Mouse (Mus musculus) midbrain, postnatal 0 days (tissue): ENCODE measurements around the gene Sept9. TPM values are rescaled to one million over a fixed set of nuclear protein-coding genes. Genes with fewer than 3 reads are reported as not detected.
A peak's percentile ranks its signal among the peaks of the same experiment; 100 is the strongest.

Experiments
- ATAC-seq: fragments of 200-750 bp; cut with Nextera tagmentation; 2 replicates; pipeline ENCODE4 v1.8.0; 2017; ENCODE audit warnings: moderate number of reproducible peaks, mild to moderate bottlenecking, moderate TSS enrichment, moderate library complexity; ENCODE audit not compliant: low FRiP score
- DNase-seq: peaks from one replicate; pipeline ENCODE4 v3.0.0-alpha.2; 2015; ENCODE audit warnings: low spot score
- H3K27ac ChIP-seq: fragments of 300-500 bp; sonication (generic); 2 replicates; pipeline ENCODE4 v1.5.1; 2014; ENCODE audit warnings: low read depth, mild to moderate bottlenecking, low read length, mixed read lengths
- H3K27me3 ChIP-seq: fragments of 300-500 bp; sonication (generic); 2 replicates; pipeline ENCODE4 v1.6.1; 2014; ENCODE audit warnings: low read length, control low read depth, mixed read lengths; ENCODE audit not compliant: insufficient read depth
- H3K36me3 ChIP-seq: fragments of 300-500 bp; sonication (generic); 2 replicates; pipeline ENCODE4 v1.6.1; 2014; ENCODE audit warnings: low read length, control low read depth, mixed read lengths; ENCODE audit not compliant: insufficient read depth
- H3K4me1 ChIP-seq: fragments of 300-500 bp; sonication (generic); 2 replicates; pipeline ENCODE4 v1.6.1; 2014; ENCODE audit warnings: mild to moderate bottlenecking, control low read depth, antibody characterized with exemption, low read length, mixed read lengths; ENCODE audit not compliant: insufficient read depth
- H3K4me2 ChIP-seq: fragments of 300-500 bp; sonication (generic); 2 replicates; pipeline ENCODE4 v1.6.1; 2014; ENCODE audit warnings: low read depth, mild to moderate bottlenecking, low read length, mixed read lengths; ENCODE audit not compliant: poor library complexity, severe bottlenecking
- H3K4me3 ChIP-seq: fragments of 300-500 bp; sonication (generic); 2 replicates; pipeline ENCODE4 v1.5.1; 2014; ENCODE audit warnings: low read depth, mild to moderate bottlenecking, low read length, moderate library complexity
- H3K9ac ChIP-seq: fragments of 300-500 bp; sonication (generic); replicated peaks from 2 replicates; pipeline ENCODE4 v1.6.1; 2014; ENCODE audit warnings: mild to moderate bottlenecking, low read length, moderate library complexity, mixed read lengths; ENCODE audit not compliant: poor library complexity, severe bottlenecking
- H3K9me3 ChIP-seq: fragments of 300-500 bp; sonication (generic); 2 replicates; pipeline ENCODE4 v1.6.1; 2016; ENCODE audit warnings: low read length, control low read depth
- CTCF ChIP-seq: IDR thresholded peaks from 2 replicates; pipeline ENCODE4 v1.5.1; 2016; ENCODE audit warnings: antibody characterized with exemption, mild to moderate bottlenecking
- WGBS: fragments of 180-500 bp; shearing (Covaris S2); extraction: QIAGEN DNeasy Blood & Tissue Kit; methylation state at CpG from one replicate; pipeline ENCODE4 v1.1.7; 2014; 5-methylcytosine and 5-hydroxymethylcytosine counted together
- polyA plus RNA-seq: library from polyadenylated mRNA; unstranded; fragments of >200 nt; fragmentation: Nextera tagmentation; extraction: Ambion mirVana; gene quantifications from 2 replicates; pipeline ENCODE4 v1.2.1, GENCODE M21; 2015
- total RNA-seq: library from RNA; depleted of rRNA; stranded (reverse); fragments of >200 nt; gene quantifications from 2 replicates; pipeline ENCODE4 v1.2.3, GENCODE M21; 2014

Gene Sept9
- total and polyA plus RNA-seq, 2 experiments from 2014 or later = 95.3 to 105 TPM

- Histone ChIP-seq H3K9ac (no peak overlapping the region), H3K36me3 (peaks cover 82% of the 10 kb centered on the region), H3K4me2 (no peak overlapping the region), H3K27ac (no peak overlapping the region), H3K9me3 (no peaks in the 10 kb centered on the region), H3K27me3 (no peaks in the 10 kb centered on the region), H3K4me1 (no peaks in the 10 kb centered on the region), H3K4me3 (no peak overlapping the region)
- WGBS = 73% methylated on average over 7 of the region's 7 CpGs
- TF ChIP-seq CTCF = no peak
- no peak for ATAC-seq
- no peak for DNase-seq
Measured at GRCm38 (mm10) chr11:117154088-117154815, 45.2 kb upstream of the Sept9 start.

DNA sequence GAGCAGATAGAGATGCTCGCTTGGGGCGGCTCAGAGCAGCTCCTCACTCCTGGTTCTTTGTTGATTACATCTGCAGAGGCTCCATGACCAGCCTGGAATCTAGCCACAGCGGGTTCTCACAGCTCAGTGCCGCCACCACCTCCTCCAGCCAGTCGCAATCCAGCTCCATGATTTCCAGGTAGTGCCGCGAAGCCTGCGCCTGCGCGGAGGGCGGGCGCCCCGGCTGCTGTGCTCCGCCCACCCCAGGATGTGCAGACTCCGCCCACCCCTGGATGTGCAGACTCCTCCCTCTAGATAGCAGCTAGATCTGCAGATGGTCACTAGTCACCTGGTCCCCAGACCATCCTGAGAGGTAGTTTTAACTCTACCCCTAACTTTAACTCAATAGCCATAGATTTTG lies 42.7 kb upstream of the Sept9 start:
- DNase-seq = peak; percentile 69
- WGBS = 18% methylated on average over 14 of the region's 15 CpGs
- Histone ChIP-seq H3K27ac (no peak overlapping the region), H3K4me1 (no peaks in the 10 kb centered on the region), H3K27me3 (no peaks in the 10 kb centered on the region), H3K4me2 (no peak overlapping the region), H3K9me3 (no peaks in the 10 kb centered on the region), H3K4me3 (no peak overlapping the region), H3K9ac (no peak overlapping the region), H3K36me3 (peaks cover 66% of the 10 kb centered on the region)
- no peak for TF ChIP-seq CTCF
- peak; percentile 41; the same call in 1 of the 2 replicates for ATAC-seq

DNA sequence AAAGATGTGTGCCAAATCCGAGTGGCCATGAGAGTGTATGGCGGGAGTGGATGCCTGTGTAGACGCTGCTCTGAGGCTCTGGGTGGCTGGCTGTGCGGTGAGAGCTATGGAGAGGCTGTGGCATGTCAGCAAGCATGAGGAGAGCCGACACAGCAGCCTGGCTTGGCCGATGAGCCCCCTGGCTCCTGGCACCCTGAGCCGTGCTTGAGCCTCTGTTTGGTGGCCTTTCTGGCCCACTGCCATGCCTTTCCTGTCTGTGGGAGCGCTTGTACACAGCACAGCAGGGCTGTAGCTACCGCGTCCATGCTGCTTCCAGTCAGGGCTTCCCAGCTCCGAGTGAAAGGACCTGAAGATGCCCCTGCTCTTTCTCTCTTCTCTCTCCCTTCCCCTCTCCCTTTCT lies 41.1 kb upstream of the Sept9 start:
- H3K9ac ChIP-seq = no peak overlapping the region
- 55% methylated on average over 11 of the region's 11 CpGs for WGBS
- no peaks in the 10 kb centered on the region for H3K27me3 ChIP-seq
- H3K4me3 ChIP-seq = no peak overlapping the region
- ATAC-seq = no peak
- H3K9me3 ChIP-seq = no peaks in the 10 kb centered on the region
- peaks cover 52% of the 10 kb centered on the region for H3K36me3 ChIP-seq
- no peak for TF ChIP-seq CTCF
- H3K4me1 ChIP-seq = no peaks in the 10 kb centered on the region
- H3K4me2 ChIP-seq = no peak overlapping the region
- peak; percentile 57 for DNase-seq
- no peak overlapping the region for H3K27ac ChIP-seq

GRCm38 (mm10) chr11:117159257-117159945 lies 40.1 kb upstream of the Sept9 start:
- Histone ChIP-seq H3K9me3 (no peaks in the 10 kb centered on the region), H3K4me1 (no peaks in the 10 kb centered on the region), H3K9ac (no peak overlapping the region), H3K4me2 (no peak overlapping the region), H3K4me3 (no peak overlapping the region), H3K27ac (no peak overlapping the region), H3K27me3 (no peaks in the 10 kb centered on the region), H3K36me3 (peaks cover 43% of the 10 kb centered on the region)
- WGBS = 90% methylated on average over 13 of the region's 13 CpGs
- TF ChIP-seq CTCF = no peak
- DNase-seq (no peak), ATAC-seq (no peak)

DNA sequence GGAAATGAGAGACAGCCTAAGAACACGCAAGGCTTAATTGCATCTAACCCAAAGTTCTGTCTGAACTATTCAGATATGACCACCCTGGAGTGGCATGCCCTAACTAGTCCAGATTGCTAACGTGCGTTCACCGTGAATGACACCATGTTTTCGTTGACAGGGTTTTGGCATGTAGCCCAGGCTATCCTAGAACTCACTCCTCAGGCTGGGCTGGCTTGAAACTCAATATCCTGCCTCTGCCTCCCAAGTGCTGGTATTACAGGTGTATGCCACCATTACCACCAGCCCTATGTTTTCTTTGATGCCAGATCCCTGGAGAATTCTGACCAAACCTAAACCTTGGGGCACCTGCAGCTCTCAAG lies 39.5 kb upstream of the Sept9 start:
- DNase-seq (no peak), ATAC-seq (no peak)
- TF ChIP-seq CTCF = no peak
- no peaks in the 10 kb centered on the region for H3K9me3 ChIP-seq
- H3K9ac ChIP-seq = no peak overlapping the region
- H3K27me3 ChIP-seq = no peaks in the 10 kb centered on the region
- H3K36me3 ChIP-seq = peaks cover 38% of the 10 kb centered on the region
- H3K27ac ChIP-seq = no peak overlapping the region
- no peaks in the 10 kb centered on the region for H3K4me1 ChIP-seq
- no peak overlapping the region for H3K4me2 ChIP-seq
- WGBS = 85% methylated on average over 5 of the region's 5 CpGs
- no peak overlapping the region for H3K4me3 ChIP-seq

GRCm38 (mm10) chr11:117160791-117161190 lies 38.7 kb upstream of the Sept9 start:
- no peak for ATAC-seq
- WGBS = 96% methylated on average over 12 of the region's 12 CpGs

More at GRCm38 (mm10) chr11:117160791-117161190, 38.7 kb upstream of the Sept9 start:
- Histone ChIP-seq H3K9me3 (no peaks in the 10 kb centered on the region), H3K27me3 (no peaks in the 10 kb centered on the region), H3K4me1 (no peaks in the 10 kb centered on the region), H3K4me2 (no peak overlapping the region), H3K36me3 (peaks cover 30% of the 10 kb centered on the region), H3K4me3 (no peak overlapping the region), H3K9ac (no peak overlapping the region), H3K27ac (no peak overlapping the region)
- DNase-seq = no peak
- TF ChIP-seq CTCF = no peak
